Mouse (Mus musculus): ENCODE data around the gene Ldb2. TPM values are rescaled to one million over a fixed set of nuclear protein-coding genes. Genes with fewer than 3 reads are reported as not detected.
A peak's percentile ranks its signal among the peaks of the same experiment; 100 is the strongest.

Gene Ldb2
- polyA plus RNA-seq, 1 experiment from 2014 or later = 67.6 TPM

- ATAC-seq (ENCODE audit: low read depth) = no peak
- WGBS = 93% methylated on average over 11 of the region's 11 CpGs
- no peak overlapping the region for H3K9ac ChIP-seq (replicated peaks; ENCODE audit: low read depth, low read length)
Observed at GRCm38 (mm10) chr5:44727995-44728394, 71.5 kb downstream of the Ldb2 start.

GRCm38 (mm10) chr5:44726546-44727476 lies 72.7 kb downstream of the Ldb2 start:
- WGBS = 70% methylated on average over 14 of the region's 14 CpGs
- H3K4me2 ChIP-seq (ENCODE audit: low read depth, low read length) = no peak overlapping the region
- H3K9me3 ChIP-seq (ENCODE audit: control insufficient read depth, low read length) = no peaks in the 10 kb centered on the region
- H3K36me3 ChIP-seq (ENCODE audit: control insufficient read depth, insufficient read depth, low read length) = no peaks in the 10 kb centered on the region
- peaks cover 7% of the 10 kb centered on the region; the same call in 1 of the 2 replicates for H3K4me1 ChIP-seq (ENCODE audit: control insufficient read depth, insufficient read depth, low read length)
- no peak overlapping the region for H3K4me3 ChIP-seq (ENCODE audit: low read depth, low read length)
- H3K27ac ChIP-seq (ENCODE audit: low read depth, low read length) = no peak overlapping the region
- ATAC-seq (ENCODE audit: low read depth) = peak; percentile 58; the same call in 1 of the 2 replicates
- no peak overlapping the region for H3K9ac ChIP-seq (replicated peaks; ENCODE audit: low read depth, low read length)
- no peaks in the 10 kb centered on the region for H3K27me3 ChIP-seq (ENCODE audit: control insufficient read depth, insufficient read depth, low read length)

More at GRCm38 (mm10) chr5:44727995-44728394, 71.5 kb downstream of the Ldb2 start:
- Histone ChIP-seq H3K27me3 (ENCODE audit: control insufficient read depth, insufficient read depth, low read length) (no peaks in the 10 kb centered on the region), H3K27ac (ENCODE audit: low read depth, low read length) (no peak overlapping the region), H3K9me3 (ENCODE audit: control insufficient read depth, low read length) (no peaks in the 10 kb centered on the region), H3K36me3 (ENCODE audit: control insufficient read depth, insufficient read depth, low read length) (no peaks in the 10 kb centered on the region), H3K4me3 (ENCODE audit: low read depth, low read length) (no peak overlapping the region), H3K4me2 (ENCODE audit: low read depth, low read length) (no peak overlapping the region), H3K4me1 (ENCODE audit: control insufficient read depth, insufficient read depth, low read length) (peaks cover under 1% of the 10 kb centered on the region; the same call in 1 of the 2 replicates)

GRCm38 (mm10) chr5:44725501-44725900 lies 74.0 kb downstream of the Ldb2 start:
- no peak for ATAC-seq (ENCODE audit: low read depth)
- Histone ChIP-seq H3K9ac (replicated peaks; ENCODE audit: low read depth, low read length) (no peak overlapping the region), H3K36me3 (ENCODE audit: control insufficient read depth, insufficient read depth, low read length) (no peaks in the 10 kb centered on the region), H3K4me1 (ENCODE audit: control insufficient read depth, insufficient read depth, low read length) (peaks cover 7% of the 10 kb centered on the region; the same call in 1 of the 2 replicates), H3K4me3 (ENCODE audit: low read depth, low read length) (no peak overlapping the region), H3K9me3 (ENCODE audit: control insufficient read depth, low read length) (no peaks in the 10 kb centered on the region), H3K4me2 (ENCODE audit: low read depth, low read length) (no peak overlapping the region), H3K27me3 (ENCODE audit: control insufficient read depth, insufficient read depth, low read length) (no peaks in the 10 kb centered on the region), H3K27ac (ENCODE audit: low read depth, low read length) (no peak overlapping the region)
- WGBS = 92% methylated on average over 2 of the region's 2 CpGs

DNA sequence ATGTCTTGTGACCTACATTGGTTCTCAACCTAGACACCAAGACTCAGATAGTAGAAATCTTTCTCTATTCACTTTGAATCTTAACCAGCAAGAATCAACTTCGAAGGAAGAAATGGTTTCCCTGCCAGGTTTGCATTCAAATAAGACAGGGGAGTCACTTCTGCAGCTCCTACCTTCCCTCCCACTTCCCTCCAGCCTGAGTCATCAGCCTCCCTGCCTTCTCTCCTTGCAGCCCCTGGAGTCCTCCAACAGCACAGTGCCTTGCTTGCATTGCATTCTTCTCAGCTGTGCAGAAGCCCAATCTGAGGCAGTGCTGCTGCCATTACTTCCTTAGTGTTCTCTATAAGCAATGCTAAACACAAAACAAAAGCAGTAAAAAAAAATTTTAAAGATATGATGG lies 79.6 kb downstream of the Ldb2 start:
- peaks cover 7% of the 10 kb centered on the region; the same call in 1 of the 2 replicates for H3K4me1 ChIP-seq (ENCODE audit: control insufficient read depth, insufficient read depth, low read length)
- H3K27ac ChIP-seq (ENCODE audit: low read depth, low read length) = no peak overlapping the region
- no peaks in the 10 kb centered on the region for H3K36me3 ChIP-seq (ENCODE audit: control insufficient read depth, insufficient read depth, low read length)
- H3K4me3 ChIP-seq (ENCODE audit: low read depth, low read length) = no peak overlapping the region
- H3K9ac ChIP-seq (replicated peaks; ENCODE audit: low read depth, low read length) = no peak overlapping the region
- WGBS = 74% methylated on average over 1 of the region's 1 CpGs
- no peaks in the 10 kb centered on the region for H3K9me3 ChIP-seq (ENCODE audit: control insufficient read depth, low read length)
- ATAC-seq (ENCODE audit: low read depth) = no peak
- H3K27me3 ChIP-seq (ENCODE audit: control insufficient read depth, insufficient read depth, low read length) = no peaks in the 10 kb centered on the region
- no peak overlapping the region for H3K4me2 ChIP-seq (ENCODE audit: low read depth, low read length)

DNA sequence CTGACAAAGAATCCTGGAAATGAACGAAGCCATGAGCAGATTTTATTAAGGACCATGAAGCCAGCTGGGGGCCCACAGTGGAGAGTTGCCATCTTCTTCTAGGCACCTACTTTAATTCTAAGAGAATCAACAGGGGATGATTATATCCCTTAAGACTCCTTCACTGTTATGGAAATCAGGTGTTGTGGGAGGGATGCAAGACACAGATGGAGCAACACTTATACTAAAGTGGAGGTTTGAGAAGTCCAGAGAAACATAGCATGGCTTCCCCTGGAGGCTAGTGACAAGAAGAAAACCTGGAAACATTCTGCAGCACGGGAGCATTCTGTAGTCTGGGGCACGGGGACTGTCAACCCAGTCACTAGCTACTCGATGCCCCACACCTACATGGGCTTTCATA lies 85.0 kb downstream of the Ldb2 start:
- Histone ChIP-seq H3K36me3 (ENCODE audit: control insufficient read depth, insufficient read depth, low read length) (no peaks in the 10 kb centered on the region), H3K27ac (ENCODE audit: low read depth, low read length) (no peak overlapping the region), H3K4me2 (ENCODE audit: low read depth, low read length) (no peak overlapping the region), H3K27me3 (ENCODE audit: control insufficient read depth, insufficient read depth, low read length) (no peaks in the 10 kb centered on the region), H3K4me1 (ENCODE audit: control insufficient read depth, insufficient read depth, low read length) (peaks cover 7% of the 10 kb centered on the region), H3K4me3 (ENCODE audit: low read depth, low read length) (no peak overlapping the region), H3K9ac (replicated peaks; ENCODE audit: low read depth, low read length) (no peak overlapping the region), H3K9me3 (ENCODE audit: control insufficient read depth, low read length) (no peaks in the 10 kb centered on the region)
- 55% methylated on average over 4 of the region's 4 CpGs for WGBS
- no peak for ATAC-seq (ENCODE audit: low read depth)

- ATAC-seq (ENCODE audit: low read depth) = peak; percentile 80
- no peak overlapping the region for H3K4me3 ChIP-seq (ENCODE audit: low read depth, low read length)
- H3K4me1 ChIP-seq (ENCODE audit: control insufficient read depth, insufficient read depth, low read length) = peaks cover 7% of the 10 kb centered on the region
- WGBS = 8% methylated on average over 5 of the region's 5 CpGs
- no peak overlapping the region for H3K9ac ChIP-seq (replicated peaks; ENCODE audit: low read depth, low read length)
- H3K9me3 ChIP-seq (ENCODE audit: control insufficient read depth, low read length) = no peaks in the 10 kb centered on the region
- H3K27me3 ChIP-seq (ENCODE audit: control insufficient read depth, insufficient read depth, low read length) = no peaks in the 10 kb centered on the region
- H3K36me3 ChIP-seq (ENCODE audit: control insufficient read depth, insufficient read depth, low read length) = no peaks in the 10 kb centered on the region
- peak overlapping the region; percentile 73 for H3K27ac ChIP-seq (ENCODE audit: low read depth, low read length)
- no peak overlapping the region for H3K4me2 ChIP-seq (ENCODE audit: low read depth, low read length)
Observed at GRCm38 (mm10) chr5:44713181-44713789, 86.2 kb downstream of the Ldb2 start.

- no peak overlapping the region for H3K27ac ChIP-seq (ENCODE audit: low read depth, low read length)
- H3K4me3 ChIP-seq (ENCODE audit: low read depth, low read length) = no peak overlapping the region
- H3K9me3 ChIP-seq (ENCODE audit: control insufficient read depth, low read length) = no peaks in the 10 kb centered on the region
- no peak overlapping the region for H3K9ac ChIP-seq (replicated peaks; ENCODE audit: low read depth, low read length)
- H3K4me1 ChIP-seq (ENCODE audit: control insufficient read depth, insufficient read depth, low read length) = peaks cover 7% of the 10 kb centered on the region
- 56% methylated on average over 5 of the region's 5 CpGs for WGBS
- no peak for ATAC-seq (ENCODE audit: low read depth)
- no peak overlapping the region for H3K4me2 ChIP-seq (ENCODE audit: low read depth, low read length)
- no peaks in the 10 kb centered on the region for H3K27me3 ChIP-seq (ENCODE audit: control insufficient read depth, insufficient read depth, low read length)
- H3K36me3 ChIP-seq (ENCODE audit: control insufficient read depth, insufficient read depth, low read length) = no peaks in the 10 kb centered on the region
Observed at GRCm38 (mm10) chr5:44711211-44711610, 88.3 kb downstream of the Ldb2 start.

GRCm38 (mm10) chr5:44710132-44710871 lies 89.2 kb downstream of the Ldb2 start:
- Histone ChIP-seq H3K4me2 (ENCODE audit: low read depth, low read length) (no peak overlapping the region), H3K27ac (ENCODE audit: low read depth, low read length) (no peak overlapping the region), H3K27me3 (ENCODE audit: control insufficient read depth, insufficient read depth, low read length) (no peaks in the 10 kb centered on the region), H3K36me3 (ENCODE audit: control insufficient read depth, insufficient read depth, low read length) (no peaks in the 10 kb centered on the region), H3K9ac (replicated peaks; ENCODE audit: low read depth, low read length) (no peak overlapping the region), H3K4me1 (ENCODE audit: control insufficient read depth, insufficient read depth, low read length) (peaks cover 7% of the 10 kb centered on the region), H3K4me3 (ENCODE audit: low read depth, low read length) (no peak overlapping the region), H3K9me3 (ENCODE audit: control insufficient read depth, low read length) (no peaks in the 10 kb centered on the region)
- ATAC-seq (ENCODE audit: low read depth) = no peak
- WGBS = 63% methylated on average over 4 of the region's 4 CpGs

Data from neural tube, embryonic 14.5 days (tissue).